Mouse (Mus musculus): ENCODE measurements around the gene Faah. TPM values are rescaled to one million over a fixed set of nuclear protein-coding genes. Genes with fewer than 3 reads are reported as not detected.

Faah gene
- 7.7 and 8.3 TPM in 2 replicates for polyA plus RNA-seq (2015; fragmentation: Nextera tagmentation; extraction: Ambion mirVana)

GRCm38 (mm10) chr4:116017902-116018746 is at the start of gene Faah:
Faah (minus strand) TSS chr4:116017926.
- no peak for TF ChIP-seq EP300 (optimal IDR thresholded peaks at IDR 0.05)
- no peak for TF ChIP-seq CTCF (IDR thresholded peaks at IDR 0.05; ENCODE audit: low read depth)
- no peak within 1 kb of the TSS; the same call in 1 of the 2 replicates for H3K27ac ChIP-seq (replicated peaks)
- peak within 1 kb of the TSS; percentile 54 for H3K9ac ChIP-seq (ENCODE audit: low read length)
- peak within 1 kb of the TSS; percentile 58 for H3K4me3 ChIP-seq (ENCODE audit: low read depth, low read length)
- peak within 1 kb of the TSS; percentile 96 for H3K4me2 ChIP-seq (replicated peaks; ENCODE audit: low read depth)
- no peak for DNase-seq (ENCODE audit: low spot score)
- H3K36me3 ChIP-seq (ENCODE audit: control insufficient read depth, insufficient read depth, low read length) = no peaks in the 10 kb centered on the region
- H3K9me3 ChIP-seq (ENCODE audit: control insufficient read depth, low read length) = no peaks in the 10 kb centered on the region
- WGBS = 8% methylated on average over 18 of the region's 18 CpGs
- H3K4me1 ChIP-seq (replicated peaks; ENCODE audit: control insufficient read depth, insufficient read depth) = no peaks in the 10 kb centered on the region
- H3K27me3 ChIP-seq (ENCODE audit: control insufficient read depth, insufficient read depth, low read length) = no peaks in the 10 kb centered on the region
- peak; percentile 46; the same call in 1 of the 2 replicates for ATAC-seq (ENCODE audit: low FRiP score, low TSS enrichment)

GRCm38 (mm10) chr4:116063855-116064254 is 46.1 kb upstream of the Faah start:
- TF ChIP-seq EP300 (optimal IDR thresholded peaks at IDR 0.05) (no peak), CTCF (IDR thresholded peaks at IDR 0.05; ENCODE audit: low read depth) (no peak)
- ATAC-seq (ENCODE audit: low FRiP score, low TSS enrichment) = no peak
- 39% methylated on average over 1 of the region's 1 CpGs for WGBS

GRCm38 (mm10) chr4:116059012-116059726 is 41.4 kb upstream of the Faah start:
- 81% methylated on average over 5 of the region's 5 CpGs for WGBS

More at GRCm38 (mm10) chr4:116063855-116064254, 46.1 kb upstream of the Faah start:
- Histone ChIP-seq H3K4me2 (replicated peaks; ENCODE audit: low read depth) (no peak overlapping the region), H3K9me3 (ENCODE audit: control insufficient read depth, low read length) (no peaks in the 10 kb centered on the region), H3K27me3 (ENCODE audit: control insufficient read depth, insufficient read depth, low read length) (no peaks in the 10 kb centered on the region), H3K4me3 (ENCODE audit: low read depth, low read length) (no peak overlapping the region), H3K9ac (ENCODE audit: low read length) (no peak overlapping the region), H3K27ac (replicated peaks) (no peak overlapping the region), H3K4me1 (replicated peaks; ENCODE audit: control insufficient read depth, insufficient read depth) (no peaks in the 10 kb centered on the region), H3K36me3 (ENCODE audit: control insufficient read depth, insufficient read depth, low read length) (peaks cover 10% of the 10 kb centered on the region; the same call in 1 of the 2 replicates)
- no peak for DNase-seq (ENCODE audit: low spot score)

GRCm38 (mm10) chr4:116057559-116057958 is 39.8 kb upstream of the Faah start:
- TF ChIP-seq CTCF (IDR thresholded peaks at IDR 0.05; ENCODE audit: low read depth) = peak; percentile 22
- no peak for TF ChIP-seq EP300 (optimal IDR thresholded peaks at IDR 0.05)
- no peak for DNase-seq (ENCODE audit: low spot score)
- no peak overlapping the region for H3K27ac ChIP-seq (replicated peaks)

More at GRCm38 (mm10) chr4:116059012-116059726, 41.4 kb upstream of the Faah start:
- Histone ChIP-seq H3K36me3 (ENCODE audit: control insufficient read depth, insufficient read depth, low read length) (no peaks in the 10 kb centered on the region), H3K4me1 (replicated peaks; ENCODE audit: control insufficient read depth, insufficient read depth) (no peaks in the 10 kb centered on the region), H3K9me3 (ENCODE audit: control insufficient read depth, low read length) (no peaks in the 10 kb centered on the region), H3K4me2 (replicated peaks; ENCODE audit: low read depth) (no peak overlapping the region), H3K4me3 (ENCODE audit: low read depth, low read length) (no peak overlapping the region), H3K27me3 (ENCODE audit: control insufficient read depth, insufficient read depth, low read length) (no peaks in the 10 kb centered on the region), H3K27ac (replicated peaks) (no peak overlapping the region), H3K9ac (ENCODE audit: low read length) (no peak overlapping the region)
- DNase-seq (ENCODE audit: low spot score) (no peak), ATAC-seq (ENCODE audit: low FRiP score, low TSS enrichment) (no peak)
- TF ChIP-seq EP300 (optimal IDR thresholded peaks at IDR 0.05) = no peak
- TF ChIP-seq CTCF (IDR thresholded peaks at IDR 0.05; ENCODE audit: low read depth) = no peak

GRCm38 (mm10) chr4:116053399-116053961 is 35.8 kb upstream of the Faah start, which contains the start of gene Nsun4:
Nsun4 (minus strand) TSS chr4:116053876.
- no peak for TF ChIP-seq EP300 (optimal IDR thresholded peaks at IDR 0.05)
- no peak; the same call in 1 of the 2 replicates for TF ChIP-seq CTCF (IDR thresholded peaks at IDR 0.05; ENCODE audit: low read depth)
- H3K4me1 ChIP-seq (replicated peaks; ENCODE audit: control insufficient read depth, insufficient read depth) = no peaks in the 10 kb centered on the region
- peak within 1 kb of the TSS; percentile 94 for H3K27ac ChIP-seq (replicated peaks)
- H3K36me3 ChIP-seq (ENCODE audit: control insufficient read depth, insufficient read depth, low read length) = no peaks in the 10 kb centered on the region
- H3K9ac ChIP-seq (ENCODE audit: low read length) = peak within 1 kb of the TSS; percentile 59
- ATAC-seq (ENCODE audit: low FRiP score, low TSS enrichment) = peak; percentile 96
- whole genome bisulfite sequencing = under 1% methylated on average over 35 of the region's 35 CpGs
- H3K4me3 ChIP-seq (ENCODE audit: low read depth, low read length) = peak within 1 kb of the TSS; percentile 59
- DNase-seq (ENCODE audit: low spot score) = peak; percentile 92
- H3K4me2 ChIP-seq (replicated peaks; ENCODE audit: low read depth) = peak within 1 kb of the TSS; percentile 84
- no peaks in the 10 kb centered on the region for H3K9me3 ChIP-seq (ENCODE audit: control insufficient read depth, low read length)
- no peaks in the 10 kb centered on the region for H3K27me3 ChIP-seq (ENCODE audit: control insufficient read depth, insufficient read depth, low read length)

More at GRCm38 (mm10) chr4:116057559-116057958, 39.8 kb upstream of the Faah start:
- WGBS = 0% methylated on average over 1 of the region's 1 CpGs
- H3K4me3 ChIP-seq (ENCODE audit: low read depth, low read length) = no peak overlapping the region
- H3K9me3 ChIP-seq (ENCODE audit: control insufficient read depth, low read length) = no peaks in the 10 kb centered on the region
- no peak for ATAC-seq (ENCODE audit: low FRiP score, low TSS enrichment)
- H3K9ac ChIP-seq (ENCODE audit: low read length) = no peak overlapping the region
- no peaks in the 10 kb centered on the region for H3K4me1 ChIP-seq (replicated peaks; ENCODE audit: control insufficient read depth, insufficient read depth)
- no peak overlapping the region for H3K4me2 ChIP-seq (replicated peaks; ENCODE audit: low read depth)
- no peaks in the 10 kb centered on the region for H3K27me3 ChIP-seq (ENCODE audit: control insufficient read depth, insufficient read depth, low read length)
- H3K36me3 ChIP-seq (ENCODE audit: control insufficient read depth, insufficient read depth, low read length) = no peaks in the 10 kb centered on the region
